Mouse (Mus musculus): ENCODE data around the gene Trpm3. TPM values are rescaled to one million over a fixed set of nuclear protein-coding genes. Genes with fewer than 3 reads are reported as not detected.

The Trpm3 gene
- polyA plus RNA-seq, 1 experiment from 2014 or later: 48.4 TPM

DNA sequence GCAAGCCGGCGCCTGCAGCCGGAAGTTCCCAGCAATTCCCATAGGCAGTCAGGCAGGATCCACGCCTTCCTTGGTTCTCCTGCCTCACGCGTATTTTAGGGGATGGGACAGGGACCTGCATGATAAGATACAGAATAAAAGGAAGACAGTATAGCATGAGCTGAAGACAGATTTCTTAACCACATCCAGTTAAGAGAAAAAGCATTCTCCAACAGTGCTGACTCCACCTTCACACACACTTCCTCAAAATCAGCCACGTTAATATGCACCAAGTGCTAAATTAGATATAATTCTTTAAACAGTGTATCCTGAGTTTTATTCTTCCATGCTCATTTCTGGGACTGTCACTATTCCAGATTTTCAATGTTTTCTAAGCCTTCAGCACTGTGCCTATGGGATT is 839.9 kb downstream of the Trpm3 start:
- Histone ChIP-seq H3K27ac (no peak overlapping the region), H3K27me3 (ENCODE audit: control insufficient read depth, insufficient read depth, low read length) (no peaks in the 10 kb centered on the region), H3K4me2 (replicated peaks) (no peak overlapping the region), H3K9ac (no peak overlapping the region), H3K4me1 (replicated peaks; ENCODE audit: control insufficient read depth, insufficient read depth, low read length) (no peaks in the 10 kb centered on the region), H3K36me3 (replicated peaks; ENCODE audit: control insufficient read depth, insufficient read depth) (no peaks in the 10 kb centered on the region), H3K9me3 (ENCODE audit: control insufficient read depth, low read length) (no peaks in the 10 kb centered on the region), H3K4me3 (replicated peaks; ENCODE audit: low read length) (no peak overlapping the region)
- DNase-seq (ENCODE audit: low spot score): no peak
- ATAC-seq (ENCODE audit: low FRiP score): no peak
- 96% methylated on average over 7 of the region's 7 CpGs for WGBS

DNA sequence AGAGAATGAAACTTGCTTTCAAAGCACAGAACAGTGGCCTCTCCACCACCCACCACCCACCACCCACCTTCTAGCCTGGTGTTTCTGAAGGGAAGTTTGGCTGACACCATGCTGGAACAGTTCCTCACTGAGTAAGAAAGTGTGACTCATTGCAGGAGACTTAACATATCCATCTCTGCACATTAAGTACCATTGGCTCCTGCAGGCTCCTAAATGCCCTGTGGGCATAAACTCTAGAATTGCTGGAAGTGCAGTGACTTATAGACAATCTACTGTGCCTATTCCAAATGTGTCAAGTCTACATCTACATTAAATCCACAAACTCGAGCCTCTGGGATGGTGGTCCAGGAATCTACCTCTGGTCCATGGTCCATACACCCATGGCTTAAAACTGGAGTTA is 840.3 kb downstream of the Trpm3 start:
- H3K4me1 ChIP-seq (replicated peaks; ENCODE audit: control insufficient read depth, insufficient read depth, low read length): no peaks in the 10 kb centered on the region
- DNase-seq (ENCODE audit: low spot score) (no peak), ATAC-seq (ENCODE audit: low FRiP score) (no peak)
- H3K27me3 ChIP-seq (ENCODE audit: control insufficient read depth, insufficient read depth, low read length): no peaks in the 10 kb centered on the region
- H3K27ac ChIP-seq: no peak overlapping the region
- WGBS: 83% methylated on average over 1 of the region's 1 CpGs
- no peaks in the 10 kb centered on the region for H3K9me3 ChIP-seq (ENCODE audit: control insufficient read depth, low read length)
- no peaks in the 10 kb centered on the region for H3K36me3 ChIP-seq (replicated peaks; ENCODE audit: control insufficient read depth, insufficient read depth)
- no peak overlapping the region for H3K4me2 ChIP-seq (replicated peaks)
- H3K9ac ChIP-seq: no peak overlapping the region
- no peak overlapping the region for H3K4me3 ChIP-seq (replicated peaks; ENCODE audit: low read length)

DNA sequence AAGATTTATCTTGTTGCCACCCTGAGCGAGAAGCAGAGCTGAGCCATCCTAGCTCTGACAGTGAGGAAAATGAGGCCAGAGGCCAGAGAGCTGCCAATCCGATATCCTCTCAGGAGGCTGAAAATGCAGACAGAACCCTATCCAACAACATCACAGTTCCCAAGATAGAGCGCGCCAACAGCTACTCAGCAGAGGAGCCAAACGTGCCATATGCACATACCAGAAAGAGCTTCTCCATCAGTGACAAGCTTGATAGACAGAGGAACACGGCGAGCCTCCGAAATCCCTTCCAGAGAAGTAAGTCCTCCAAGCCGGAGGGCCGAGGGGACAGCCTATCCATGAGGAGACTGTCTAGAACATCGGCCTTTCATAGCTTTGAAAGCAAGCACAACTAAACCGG is 849.1 kb downstream of the Trpm3 start:
- no peak overlapping the region for H3K27ac ChIP-seq
- ATAC-seq (ENCODE audit: low FRiP score) (no peak), DNase-seq (ENCODE audit: low spot score) (no peak)
- H3K4me3 ChIP-seq (replicated peaks; ENCODE audit: low read length): no peak overlapping the region
- WGBS: 95% methylated on average over 12 of the region's 12 CpGs
- H3K27me3 ChIP-seq (ENCODE audit: control insufficient read depth, insufficient read depth, low read length): no peaks in the 10 kb centered on the region
- H3K36me3 ChIP-seq (replicated peaks; ENCODE audit: control insufficient read depth, insufficient read depth): peaks cover 11% of the 10 kb centered on the region
- no peak overlapping the region for H3K4me2 ChIP-seq (replicated peaks)
- no peaks in the 10 kb centered on the region for H3K4me1 ChIP-seq (replicated peaks; ENCODE audit: control insufficient read depth, insufficient read depth, low read length)
- H3K9me3 ChIP-seq (ENCODE audit: control insufficient read depth, low read length): no peaks in the 10 kb centered on the region
- no peak overlapping the region for H3K9ac ChIP-seq

DNA sequence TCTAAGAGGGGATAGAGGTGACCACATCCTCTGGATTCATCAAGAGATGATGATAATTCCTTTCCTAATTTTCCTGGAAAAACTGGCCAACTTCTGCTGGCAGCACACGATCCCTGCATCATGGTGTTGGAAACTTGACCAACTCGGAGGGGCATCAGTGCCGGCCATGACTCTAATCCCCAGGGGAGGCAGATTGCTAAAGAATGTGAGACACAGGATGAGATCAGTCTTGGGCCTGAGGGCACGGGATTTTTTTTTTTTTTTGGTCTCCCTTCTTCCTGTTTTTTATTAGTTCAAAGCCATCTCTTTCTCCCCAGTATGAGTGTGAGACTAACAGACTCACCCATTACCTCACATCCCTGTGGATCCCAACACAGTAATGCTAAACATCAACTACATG is 855.1 kb downstream of the Trpm3 start:
- H3K9me3 ChIP-seq (ENCODE audit: control insufficient read depth, low read length): peaks cover 3% of the 10 kb centered on the region; the same call in 1 of the 2 replicates
- H3K27ac ChIP-seq: no peak overlapping the region
- no peak overlapping the region for H3K4me3 ChIP-seq (replicated peaks; ENCODE audit: low read length)
- H3K4me2 ChIP-seq (replicated peaks): no peak overlapping the region
- H3K36me3 ChIP-seq (replicated peaks; ENCODE audit: control insufficient read depth, insufficient read depth): no peaks in the 10 kb centered on the region
- DNase-seq (ENCODE audit: low spot score): no peak
- no peak for ATAC-seq (ENCODE audit: low FRiP score)
- H3K9ac ChIP-seq: no peak overlapping the region
- H3K27me3 ChIP-seq (ENCODE audit: control insufficient read depth, insufficient read depth, low read length): no peaks in the 10 kb centered on the region
- WGBS: 84% methylated on average over 4 of the region's 4 CpGs
- H3K4me1 ChIP-seq (replicated peaks; ENCODE audit: control insufficient read depth, insufficient read depth, low read length): no peaks in the 10 kb centered on the region

DNA sequence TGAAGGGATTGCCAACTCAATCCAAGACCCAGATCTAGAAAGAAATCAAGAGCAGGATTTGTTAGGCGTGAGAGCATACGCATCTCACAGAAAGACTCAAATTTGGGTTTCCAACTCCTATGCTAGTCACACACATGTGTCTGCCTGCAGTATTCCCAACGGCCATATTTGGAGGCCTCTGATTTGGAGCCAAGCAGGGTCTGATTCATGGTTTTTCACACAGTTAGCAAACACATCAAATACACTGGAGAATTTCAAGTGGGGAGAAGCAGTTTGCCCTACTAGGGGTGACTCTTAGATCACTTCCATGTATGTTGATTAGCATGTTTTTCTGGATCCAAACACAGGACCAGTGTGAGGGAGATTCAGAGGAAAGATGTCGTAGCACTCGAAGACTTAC is 855.7 kb downstream of the Trpm3 start:
- 97% methylated on average over 5 of the region's 5 CpGs for whole genome bisulfite sequencing
- no peak overlapping the region for H3K9ac ChIP-seq

DNA sequence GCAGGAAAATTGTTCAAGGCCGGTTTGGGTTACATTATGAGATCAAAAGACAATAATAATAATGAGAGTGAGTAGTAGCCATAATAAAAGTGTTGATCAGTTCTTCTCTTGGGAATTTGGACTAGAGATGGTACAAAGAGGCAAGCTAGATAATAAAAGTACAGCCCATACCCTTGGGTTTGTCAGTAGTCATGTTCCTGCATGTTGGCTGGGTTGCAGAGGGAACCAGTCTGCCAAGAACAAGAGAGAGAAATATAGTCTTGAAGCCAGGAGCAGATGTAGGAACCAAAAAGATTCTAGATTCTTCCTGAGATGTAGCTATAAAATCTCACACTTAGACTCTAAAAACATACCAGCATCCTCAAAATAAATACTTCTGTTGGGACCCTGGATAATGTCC is 861.4 kb downstream of the Trpm3 start:
- WGBS: 96% methylated on average over 1 of the region's 1 CpGs
- H3K4me3 ChIP-seq (replicated peaks; ENCODE audit: low read length): no peak overlapping the region
- no peak for ATAC-seq (ENCODE audit: low FRiP score)

More for the DNA sequence above, 855.7 kb downstream of the Trpm3 start:
- no peak overlapping the region for H3K27ac ChIP-seq
- H3K36me3 ChIP-seq (replicated peaks; ENCODE audit: control insufficient read depth, insufficient read depth): no peaks in the 10 kb centered on the region
- no peak for DNase-seq (ENCODE audit: low spot score)
- ATAC-seq (ENCODE audit: low FRiP score): no peak
- H3K4me2 ChIP-seq (replicated peaks): no peak overlapping the region
- no peaks in the 10 kb centered on the region for H3K27me3 ChIP-seq (ENCODE audit: control insufficient read depth, insufficient read depth, low read length)
- H3K4me3 ChIP-seq (replicated peaks; ENCODE audit: low read length): no peak overlapping the region
- no peaks in the 10 kb centered on the region for H3K4me1 ChIP-seq (replicated peaks; ENCODE audit: control insufficient read depth, insufficient read depth, low read length)
- peaks cover 3% of the 10 kb centered on the region; the same call in 1 of the 2 replicates for H3K9me3 ChIP-seq (ENCODE audit: control insufficient read depth, low read length)

DNA sequence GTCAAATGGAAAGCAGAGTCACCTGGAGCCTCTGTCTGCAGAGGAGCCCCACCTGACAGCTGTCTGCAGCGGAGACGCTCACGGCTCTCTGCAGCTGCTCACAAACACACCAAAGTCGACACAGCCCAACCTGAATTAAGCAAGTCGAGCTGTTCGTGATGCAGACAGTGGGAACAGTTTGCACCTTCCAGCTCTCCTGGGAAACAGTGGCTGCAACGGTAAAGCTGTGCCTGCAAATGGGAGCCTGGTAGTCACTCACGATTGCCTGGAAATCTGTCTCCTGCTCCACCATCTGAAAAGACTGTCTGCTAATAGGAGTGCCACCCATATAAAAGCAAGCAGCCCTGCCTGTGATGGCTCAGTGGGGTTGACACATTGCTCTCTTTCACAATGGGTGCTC is 865.0 kb downstream of the Trpm3 start:
- WGBS: 51% methylated on average over 8 of the region's 8 CpGs
- no peaks in the 10 kb centered on the region for H3K27me3 ChIP-seq (ENCODE audit: control insufficient read depth, insufficient read depth, low read length)
- DNase-seq (ENCODE audit: low spot score) (no peak), ATAC-seq (ENCODE audit: low FRiP score) (no peak)
- no peaks in the 10 kb centered on the region for H3K36me3 ChIP-seq (replicated peaks; ENCODE audit: control insufficient read depth, insufficient read depth)
- H3K27ac ChIP-seq: 0 out of 2 replicates have a peak overlapping the region, but pooled peaks have one; percentile 14
- no peak overlapping the region for H3K9ac ChIP-seq
- H3K4me1 ChIP-seq (replicated peaks; ENCODE audit: control insufficient read depth, insufficient read depth, low read length): no peaks in the 10 kb centered on the region; the same call in 1 of the 2 replicates
- H3K4me2 ChIP-seq (replicated peaks): no peak overlapping the region
- no peaks in the 10 kb centered on the region for H3K9me3 ChIP-seq (ENCODE audit: control insufficient read depth, low read length)
- H3K4me3 ChIP-seq (replicated peaks; ENCODE audit: low read length): no peak overlapping the region

More for the DNA sequence above, 861.4 kb downstream of the Trpm3 start:
- Histone ChIP-seq H3K9ac (no peak overlapping the region), H3K9me3 (ENCODE audit: control insufficient read depth, low read length) (peaks cover 3% of the 10 kb centered on the region; the same call in 1 of the 2 replicates), H3K4me1 (replicated peaks; ENCODE audit: control insufficient read depth, insufficient read depth, low read length) (no peaks in the 10 kb centered on the region), H3K36me3 (replicated peaks; ENCODE audit: control insufficient read depth, insufficient read depth) (no peaks in the 10 kb centered on the region), H3K27me3 (ENCODE audit: control insufficient read depth, insufficient read depth, low read length) (no peaks in the 10 kb centered on the region), H3K4me2 (replicated peaks) (no peak overlapping the region), H3K27ac (no peak overlapping the region)
- no peak for DNase-seq (ENCODE audit: low spot score)

DNA sequence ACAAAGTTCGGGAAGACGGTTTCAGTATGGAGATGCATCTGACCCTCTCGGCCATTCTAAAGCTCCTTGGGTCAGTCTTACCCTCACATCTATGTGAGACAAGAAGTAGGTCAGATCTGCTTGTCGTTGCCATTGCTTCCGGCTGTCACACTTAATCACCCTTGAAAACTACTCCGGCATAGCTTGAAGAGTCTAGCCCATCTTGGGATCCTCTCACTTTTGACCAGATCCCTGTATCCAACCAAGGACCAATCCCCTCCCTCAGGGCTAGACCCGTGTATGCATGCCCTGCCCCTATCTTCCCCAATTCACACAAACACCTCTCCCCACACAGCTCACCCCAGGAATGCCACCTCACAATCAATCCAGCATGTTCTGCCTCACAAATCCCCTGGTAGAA is 867.0 kb downstream of the Trpm3 start:
- no peak overlapping the region for H3K4me3 ChIP-seq (replicated peaks; ENCODE audit: low read length)
- H3K27ac ChIP-seq: no peak overlapping the region
- ATAC-seq (ENCODE audit: low FRiP score) (no peak), DNase-seq (ENCODE audit: low spot score) (no peak)
- H3K4me1 ChIP-seq (replicated peaks; ENCODE audit: control insufficient read depth, insufficient read depth, low read length): no peaks in the 10 kb centered on the region; the same call in 1 of the 2 replicates
- H3K27me3 ChIP-seq (ENCODE audit: control insufficient read depth, insufficient read depth, low read length): no peaks in the 10 kb centered on the region
- H3K36me3 ChIP-seq (replicated peaks; ENCODE audit: control insufficient read depth, insufficient read depth): no peaks in the 10 kb centered on the region
- 89% methylated on average over 7 of the region's 7 CpGs for WGBS
- no peaks in the 10 kb centered on the region for H3K9me3 ChIP-seq (ENCODE audit: control insufficient read depth, low read length)
- no peak overlapping the region for H3K4me2 ChIP-seq (replicated peaks)
- H3K9ac ChIP-seq: no peak overlapping the region

DNA sequence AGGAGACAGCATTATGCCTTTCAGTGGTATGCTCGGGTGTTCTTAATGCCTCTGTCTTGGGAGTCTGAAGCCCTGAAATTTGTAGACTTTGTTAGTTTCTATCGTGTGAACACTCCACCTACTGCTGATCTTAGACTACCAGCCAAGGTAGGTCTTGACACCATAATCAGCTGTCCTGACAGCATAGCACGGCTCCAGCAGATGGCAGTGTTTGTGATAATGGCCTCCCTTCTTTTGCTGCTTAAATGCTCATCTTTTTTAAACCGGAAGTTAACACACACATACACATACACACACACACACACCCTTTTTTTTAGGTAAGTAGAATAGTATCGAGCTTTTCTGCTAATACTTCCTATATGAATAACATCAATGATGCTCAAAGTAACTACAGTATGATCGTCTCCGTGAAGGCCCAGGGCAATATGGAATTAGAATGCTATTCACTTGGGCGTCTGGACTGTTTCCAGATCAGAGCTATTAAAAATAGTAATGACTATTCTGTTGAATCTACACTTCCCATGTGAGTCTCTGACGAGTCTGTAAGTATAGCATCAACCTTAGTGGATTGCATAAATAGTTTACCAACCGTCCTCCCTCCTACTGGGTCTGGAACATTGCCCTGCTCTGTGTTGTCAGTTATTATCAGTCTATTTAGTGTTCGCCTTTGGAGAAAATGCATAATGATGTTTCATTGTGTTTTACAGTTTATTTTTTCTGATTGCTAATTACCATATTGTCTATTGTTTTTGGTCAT is 867.8 kb downstream of the Trpm3 start:
- no peak overlapping the region for H3K9ac ChIP-seq
- WGBS: 61% methylated on average over 11 of the region's 11 CpGs
- H3K27me3 ChIP-seq (ENCODE audit: control insufficient read depth, insufficient read depth, low read length): no peaks in the 10 kb centered on the region
- no peak overlapping the region for H3K4me3 ChIP-seq (replicated peaks; ENCODE audit: low read length)
- peak; percentile 48; the same call in 1 of the 2 replicates for ATAC-seq (ENCODE audit: low FRiP score)
- no peak overlapping the region for H3K4me2 ChIP-seq (replicated peaks)
- no peaks in the 10 kb centered on the region; the same call in 1 of the 2 replicates for H3K4me1 ChIP-seq (replicated peaks; ENCODE audit: control insufficient read depth, insufficient read depth, low read length)
- H3K27ac ChIP-seq: no peak overlapping the region; the same call in 1 of the 2 replicates
- H3K9me3 ChIP-seq (ENCODE audit: control insufficient read depth, low read length): no peaks in the 10 kb centered on the region
- DNase-seq (ENCODE audit: low spot score): peak; percentile 49
- H3K36me3 ChIP-seq (replicated peaks; ENCODE audit: control insufficient read depth, insufficient read depth): no peaks in the 10 kb centered on the region
